Mouse (Mus musculus): Measurements from ENCODE around the gene Zfp609. TPM values are rescaled to one million over a fixed set of nuclear protein-coding genes. Genes with fewer than 3 reads are reported as not detected.

Gene Zfp609
- total and polyA plus RNA-seq, 2 experiments from 2014 or later = 5.0 to 9.8 TPM

GRCm38 (mm10) chr9:65726431-65726830 lies 100.9 kb downstream of the Zfp609 start:
- TF ChIP-seq CTCF (IDR thresholded peaks at IDR 0.05; ENCODE audit: low read depth) = no peak
- DNase-seq = no peak
- 81% methylated on average over 3 of the region's 3 CpGs for WGBS

GRCm38 (mm10) chr9:65725291-65725622 lies 102.1 kb downstream of the Zfp609 start:
- Histone ChIP-seq H3K9ac (0 out of 2 replicates have a peak overlapping the region, but pooled peaks have one; percentile 14), H3K4me3 (ENCODE audit: low read depth, low read length) (no peak overlapping the region), H3K4me1 (ENCODE audit: insufficient read depth) (peaks cover 23% of the 10 kb centered on the region), H3K4me2 (ENCODE audit: low read depth) (no peak overlapping the region), H3K27ac (ENCODE audit: low read depth, low read length) (peak overlapping the region; percentile 79), H3K27me3 (ENCODE audit: insufficient read depth, low read length) (no peaks in the 10 kb centered on the region), H3K9me3 (ENCODE audit: low read length) (no peaks in the 10 kb centered on the region), H3K36me3 (ENCODE audit: insufficient read depth) (no peaks in the 10 kb centered on the region)
- no peak for TF ChIP-seq CTCF (IDR thresholded peaks at IDR 0.05; ENCODE audit: low read depth)
- no peak for DNase-seq
- WGBS = 19% methylated on average over 4 of the region's 4 CpGs
- ATAC-seq = peak; percentile 57

More at GRCm38 (mm10) chr9:65726431-65726830, 100.9 kb downstream of the Zfp609 start:
- 0 out of 2 replicates have a peak, but pooled peaks cover 5% of the 10 kb centered on the region for H3K36me3 ChIP-seq (ENCODE audit: insufficient read depth)
- peaks cover 22% of the 10 kb centered on the region for H3K4me1 ChIP-seq (ENCODE audit: insufficient read depth)
- no peak overlapping the region for H3K4me2 ChIP-seq (ENCODE audit: low read depth)
- no peak overlapping the region for H3K4me3 ChIP-seq (ENCODE audit: low read depth, low read length)
- no peak overlapping the region for H3K27ac ChIP-seq (ENCODE audit: low read depth, low read length)
- no peaks in the 10 kb centered on the region for H3K27me3 ChIP-seq (ENCODE audit: insufficient read depth, low read length)
- H3K9ac ChIP-seq = no peak overlapping the region
- H3K9me3 ChIP-seq (ENCODE audit: low read length) = no peaks in the 10 kb centered on the region
- no peak for ATAC-seq

- TF ChIP-seq CTCF (IDR thresholded peaks at IDR 0.05; ENCODE audit: low read depth) = no peak
- peak; percentile 76 for ATAC-seq
- Histone ChIP-seq H3K4me2 (ENCODE audit: low read depth) (no peak overlapping the region), H3K4me1 (ENCODE audit: insufficient read depth) (peaks cover 23% of the 10 kb centered on the region), H3K9me3 (ENCODE audit: low read length) (no peaks in the 10 kb centered on the region), H3K27me3 (ENCODE audit: insufficient read depth, low read length) (no peaks in the 10 kb centered on the region), H3K4me3 (ENCODE audit: low read depth, low read length) (no peak overlapping the region), H3K36me3 (ENCODE audit: insufficient read depth) (no peaks in the 10 kb centered on the region), H3K9ac (peak overlapping the region; percentile 14; the same call in 1 of the 2 replicates), H3K27ac (ENCODE audit: low read depth, low read length) (peak overlapping the region; percentile 79)
- DNase-seq = peak; percentile 65
- 5% methylated on average over 8 of the region's 8 CpGs for WGBS
Observed at GRCm38 (mm10) chr9:65724471-65725290, 102.7 kb downstream of the Zfp609 start.

DNA sequence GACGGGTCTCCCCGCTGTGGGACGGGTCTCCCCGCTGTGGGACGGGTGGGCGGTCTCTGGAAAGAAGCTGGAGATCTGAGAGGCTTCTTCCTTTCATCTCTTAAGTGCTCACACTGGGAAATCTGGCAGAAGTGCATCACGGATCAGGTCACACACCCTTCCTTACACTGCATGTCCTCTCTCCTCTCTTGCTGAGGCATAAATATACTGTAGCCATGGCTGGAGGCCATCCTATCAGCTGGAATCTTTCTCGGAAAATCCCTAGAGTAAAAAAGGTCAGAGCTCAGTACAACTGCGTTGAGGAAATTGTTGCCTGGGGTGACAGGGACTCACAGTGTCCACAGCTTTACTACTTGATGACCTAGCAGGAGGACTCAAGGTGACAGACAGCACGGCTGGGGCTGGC lies 106.2 kb downstream of the Zfp609 start:
- DNase-seq = no peak
- Histone ChIP-seq H3K4me1 (ENCODE audit: insufficient read depth) (peaks cover 23% of the 10 kb centered on the region), H3K9me3 (ENCODE audit: low read length) (no peaks in the 10 kb centered on the region), H3K9ac (no peak overlapping the region), H3K4me2 (ENCODE audit: low read depth) (no peak overlapping the region), H3K27ac (ENCODE audit: low read depth, low read length) (no peak overlapping the region), H3K27me3 (ENCODE audit: insufficient read depth, low read length) (no peaks in the 10 kb centered on the region), H3K36me3 (ENCODE audit: insufficient read depth) (no peaks in the 10 kb centered on the region), H3K4me3 (ENCODE audit: low read depth, low read length) (no peak overlapping the region)
- 77% methylated on average over 10 of the region's 10 CpGs for WGBS
- no peak for ATAC-seq
- no peak for TF ChIP-seq CTCF (IDR thresholded peaks at IDR 0.05; ENCODE audit: low read depth)

DNA sequence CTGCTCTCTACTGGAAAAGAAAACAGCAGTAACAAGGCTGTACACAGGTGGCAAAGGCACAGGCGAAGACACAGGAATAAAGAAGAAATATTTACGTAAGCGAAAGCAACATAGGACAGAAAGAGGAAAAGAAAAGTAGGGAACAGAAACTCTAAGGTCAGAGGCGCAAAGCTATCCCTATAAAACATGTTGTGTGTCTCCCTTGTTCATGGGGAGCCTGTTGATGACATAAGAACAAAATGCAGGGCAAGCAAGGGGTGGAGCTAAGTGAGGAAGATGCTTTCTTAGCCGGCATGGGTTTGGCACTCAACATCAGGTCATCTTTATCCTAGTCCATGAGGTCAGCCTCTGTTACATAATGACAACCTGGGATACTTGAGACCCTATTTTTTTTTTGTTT lies 109.2 kb downstream of the Zfp609 start:
- H3K36me3 ChIP-seq (ENCODE audit: insufficient read depth) = no peaks in the 10 kb centered on the region
- H3K4me1 ChIP-seq (ENCODE audit: insufficient read depth) = peaks cover 7% of the 10 kb centered on the region
- H3K27ac ChIP-seq (ENCODE audit: low read depth, low read length) = no peak overlapping the region
- H3K27me3 ChIP-seq (ENCODE audit: insufficient read depth, low read length) = no peaks in the 10 kb centered on the region
- H3K9ac ChIP-seq = no peak overlapping the region
- no peak overlapping the region for H3K4me3 ChIP-seq (ENCODE audit: low read depth, low read length)
- 95% methylated on average over 5 of the region's 5 CpGs for WGBS
- ATAC-seq (no peak), DNase-seq (no peak)
- TF ChIP-seq CTCF (IDR thresholded peaks at IDR 0.05; ENCODE audit: low read depth) = no peak
- H3K9me3 ChIP-seq (ENCODE audit: low read length) = no peaks in the 10 kb centered on the region
- no peak overlapping the region for H3K4me2 ChIP-seq (ENCODE audit: low read depth)

DNA sequence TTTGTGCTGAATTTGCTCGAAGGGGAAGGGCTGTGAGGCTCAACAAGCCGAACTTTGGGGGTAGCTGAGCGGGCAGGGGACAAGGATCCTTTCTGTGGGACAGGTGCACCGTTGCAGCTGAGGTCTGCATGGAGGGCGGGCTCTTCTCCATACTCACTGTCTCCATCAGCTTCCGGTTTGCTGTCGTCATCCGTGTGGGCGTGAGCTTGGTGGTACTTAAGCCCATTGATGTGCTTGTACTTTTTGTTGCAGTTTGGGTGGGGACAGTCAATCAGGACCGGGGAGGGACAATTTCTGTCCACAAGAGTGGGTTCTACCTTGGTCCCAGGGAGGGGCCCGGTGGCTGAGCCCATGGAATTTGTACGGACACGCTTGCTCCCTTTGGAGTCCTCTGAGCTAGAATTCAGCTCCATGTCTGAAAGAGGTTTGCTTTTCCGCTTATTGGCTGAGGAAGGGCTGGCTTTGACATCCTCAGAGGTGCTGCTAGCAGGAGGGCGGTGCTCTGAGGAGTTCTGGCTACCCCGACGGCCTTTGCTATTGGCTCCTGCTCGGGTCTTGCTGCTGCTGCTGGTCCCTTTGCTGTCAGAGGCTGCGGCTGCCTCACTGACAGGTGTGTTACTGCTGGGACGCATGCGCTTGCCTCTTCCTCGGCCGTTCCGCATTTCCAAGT lies 123.3 kb downstream of the Zfp609 start:
- no peaks in the 10 kb centered on the region for H3K9me3 ChIP-seq (ENCODE audit: low read length)
- H3K36me3 ChIP-seq (ENCODE audit: insufficient read depth) = peaks cover 30% of the 10 kb centered on the region
- DNase-seq (no peak), ATAC-seq (no peak)
- TF ChIP-seq CTCF (IDR thresholded peaks at IDR 0.05; ENCODE audit: low read depth) = no peak
- H3K27me3 ChIP-seq (ENCODE audit: insufficient read depth, low read length) = no peaks in the 10 kb centered on the region
- no peak overlapping the region for H3K9ac ChIP-seq
- WGBS = 90% methylated on average over 24 of the region's 24 CpGs
- no peaks in the 10 kb centered on the region for H3K4me1 ChIP-seq (ENCODE audit: insufficient read depth)
- no peak overlapping the region for H3K4me3 ChIP-seq (ENCODE audit: low read depth, low read length)
- H3K27ac ChIP-seq (ENCODE audit: low read depth, low read length) = no peak overlapping the region
- H3K4me2 ChIP-seq (ENCODE audit: low read depth) = no peak overlapping the region

DNA sequence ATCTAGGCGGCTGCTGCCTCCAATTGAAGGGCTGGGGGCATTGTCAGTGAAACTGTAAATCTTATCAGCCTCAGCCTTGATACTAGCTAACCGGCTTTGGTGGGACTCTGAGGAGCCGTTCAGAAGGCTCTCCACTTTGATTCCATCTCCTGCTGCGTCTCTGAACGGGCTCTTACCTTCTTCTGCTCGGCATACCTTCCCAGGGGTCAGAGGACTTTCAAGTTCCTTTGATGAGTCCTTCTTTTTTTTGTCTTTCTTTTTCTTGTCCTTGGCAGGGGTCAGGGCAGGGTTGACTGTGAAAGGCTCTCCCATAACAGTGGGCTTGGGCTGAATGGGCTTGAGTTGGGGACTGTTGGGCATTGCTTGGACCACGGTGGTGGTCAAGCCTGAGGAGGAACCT lies 124.1 kb downstream of the Zfp609 start:
- Histone ChIP-seq H3K4me1 (ENCODE audit: insufficient read depth) (no peaks in the 10 kb centered on the region), H3K27me3 (ENCODE audit: insufficient read depth, low read length) (no peaks in the 10 kb centered on the region), H3K36me3 (ENCODE audit: insufficient read depth) (peaks cover 36% of the 10 kb centered on the region), H3K4me2 (ENCODE audit: low read depth) (no peak overlapping the region), H3K4me3 (ENCODE audit: low read depth, low read length) (no peak overlapping the region), H3K9me3 (ENCODE audit: low read length) (no peaks in the 10 kb centered on the region), H3K9ac (no peak overlapping the region), H3K27ac (ENCODE audit: low read depth, low read length) (no peak overlapping the region)
- WGBS = 89% methylated on average over 7 of the region's 7 CpGs
- no peak for TF ChIP-seq CTCF (IDR thresholded peaks at IDR 0.05; ENCODE audit: low read depth)
- ATAC-seq (no peak), DNase-seq (no peak)

Measured in forebrain, postnatal 0 days (tissue).